In the genomic region with DNA sequence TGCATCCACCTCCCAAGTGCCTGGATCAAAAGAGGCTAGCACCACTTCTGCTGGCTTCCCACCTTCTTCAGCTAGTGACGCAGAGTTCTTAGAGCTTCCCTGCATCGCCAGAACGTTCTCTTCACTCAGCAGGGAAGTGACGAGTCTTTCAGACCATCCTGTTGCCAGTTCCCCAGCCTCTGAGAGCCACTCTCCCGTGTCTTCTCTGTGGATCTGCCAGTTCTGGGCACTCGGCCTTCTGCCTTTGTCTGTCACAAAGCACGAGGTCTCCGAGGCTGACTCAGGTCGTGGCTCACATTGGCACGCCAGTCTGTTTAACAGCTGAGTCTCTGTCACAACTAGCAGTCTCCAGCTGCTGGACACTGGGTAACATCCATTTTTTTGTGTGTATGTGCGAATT, we compare ENCODE assay signal across 10 mouse cellular contexts. TPM values are rescaled to one million over a fixed set of nuclear protein-coding genes. Genes with fewer than 3 reads are reported as not detected.
DNase-seq lines count a peak whose midpoint lies in the region; ATAC-seq and TF ChIP-seq lines count a peak whose summit lies in the region.
"Had no signal": no experiment of that assay in that cellular context is flagged by ENCODE, and none has a peak within 500 bp of the region (broad histone marks: within the 10 kb centered on the region; RNA-seq: fewer than 3 reads in every experiment).

No protein-coding gene starts in this region.

- H3ac ChIP-seq in C2C12 (ENCODE audit: control insufficient read depth, insufficient read length, low read depth), result no peak overlapping the region

- H3K4me1 ChIP-seq in heart, adult 2 months (ENCODE audit: control insufficient read depth, insufficient read depth, low read length), result peaks cover 4% of the 10 kb centered on the region
- no peaks in the 10 kb centered on the region for H3K4me1 ChIP-seq in intestine, embryonic 16.5 days (ENCODE audit: control insufficient read depth, insufficient read depth, low read length)
- H3K4me1 ChIP-seq in liver, embryonic 11.5 days (replicated peaks; ENCODE audit: control insufficient read depth, insufficient read depth, low read length), result no peaks in the 10 kb centered on the region

- H3K79me3 ChIP-seq in C2C12 (ENCODE audit: low read depth), result no peaks in the 10 kb centered on the region

- DNase-seq in cerebellum, adult 18-20 months, result peak; percentile 52
- DNase-seq in cerebellum, adult 11-12 months, result no peak
- peak; percentile 54 to 74 for DNase-seq in heart, adult 2 months
- peak; percentile 50 to 53 for DNase-seq in left cerebral cortex, adult 18-20 months (ENCODE audit: low spot score in 2 of 2)
- no peak for DNase-seq in spleen, postnatal 36 days (ENCODE audit: low spot score in 2 of 2)
- DNase-seq in liver, embryonic 11.5 days (ENCODE audit: low spot score), result no peak

- no peaks in the 10 kb centered on the region for H3K27me3 ChIP-seq in C2C12 (ENCODE audit: control insufficient read depth, insufficient read depth, insufficient read length)
- H3K27me3 ChIP-seq in heart, adult 2 months (ENCODE audit: control insufficient read depth, insufficient read depth, low read length), result no peaks in the 10 kb centered on the region
- no peaks in the 10 kb centered on the region for H3K27me3 ChIP-seq in intestine, embryonic 16.5 days (replicated peaks; ENCODE audit: control insufficient read depth, insufficient read depth, low read length)
- H3K27me3 ChIP-seq in liver, embryonic 11.5 days (replicated peaks; ENCODE audit: control insufficient read depth, insufficient read depth, low read length), result no peaks in the 10 kb centered on the region
- H3K27me3 ChIP-seq: neural tube, embryonic 12.5 days had no signal

- no peaks in the 10 kb centered on the region for H3K79me2 ChIP-seq in C2C12 (ENCODE audit: control insufficient read depth, insufficient read depth)
- H3K79me2 ChIP-seq in heart, adult 2 months (replicated peaks; ENCODE audit: control insufficient read depth, insufficient read depth, low read length), result no peaks in the 10 kb centered on the region

- H3K4me3 ChIP-seq in C2C12 (ENCODE audit: insufficient read depth, poor library complexity, severe bottlenecking), result no peak overlapping the region
- no peak overlapping the region for H3K4me3 ChIP-seq in heart, adult 2 months
- no peak overlapping the region for H3K4me3 ChIP-seq in intestine, embryonic 16.5 days (ENCODE audit: low read length)
- no peak overlapping the region for H3K4me3 ChIP-seq in liver, embryonic 11.5 days (ENCODE audit: low read depth, low read length)
- H3K4me3 ChIP-seq: neural tube, embryonic 12.5 days had no signal

- TF ChIP-seq CTCF in C2C12 (IDR thresholded peaks at IDR 0.05; ENCODE audit: control insufficient read depth, insufficient read depth, insufficient read length), result no peak
- no peak for TF ChIP-seq CTCF in heart, adult 2 months (IDR thresholded peaks at IDR 0.05)

- no peaks in the 10 kb centered on the region for H3K36me3 ChIP-seq in C2C12 (ENCODE audit: control insufficient read depth, insufficient read depth)
- H3K36me3 ChIP-seq in heart, adult 2 months (ENCODE audit: control insufficient read depth, insufficient read depth, low read length), result no peaks in the 10 kb centered on the region
- no peaks in the 10 kb centered on the region for H3K36me3 ChIP-seq in intestine, embryonic 16.5 days (ENCODE audit: control insufficient read depth, insufficient read depth, low read length)
- H3K36me3 ChIP-seq in liver, embryonic 11.5 days (ENCODE audit: control insufficient read depth, insufficient read depth, low read length), result no peaks in the 10 kb centered on the region
- H3K36me3 ChIP-seq: neural tube, embryonic 12.5 days had no signal

- H3K9me3 ChIP-seq in intestine, embryonic 16.5 days (ENCODE audit: control insufficient read depth, low read length), result peaks cover 3% of the 10 kb centered on the region; the same call in 1 of the 2 replicates
- H3K9me3 ChIP-seq in liver, embryonic 11.5 days (ENCODE audit: control insufficient read depth, low read length), result no peaks in the 10 kb centered on the region
- H3K9me3 ChIP-seq: neural tube, embryonic 12.5 days had no signal

- intact Hi-C loops in heart, adult 2 months (cut with DNase I), result loop anchor here (1.0 kb wide), 1 partner anchor 64 kb away; no protein-coding TSS in a partner anchor

- TF ChIP-seq EP300 in heart, adult 2 months (IDR thresholded peaks at IDR 0.05; ENCODE audit: insufficient read depth, low read depth, low read length), result peak; percentile 83

- H3K27ac ChIP-seq in heart, adult 2 months, result peak overlapping the region; percentile 75
- no peak overlapping the region for H3K27ac ChIP-seq in intestine, embryonic 16.5 days (ENCODE audit: low read length)
- no peak overlapping the region for H3K27ac ChIP-seq in liver, embryonic 11.5 days (ENCODE audit: low read depth, low read length)
- H3K27ac ChIP-seq: kidney, postnatal 0 days; neural tube, embryonic 12.5 days had no signal

- H3K4me2 ChIP-seq in intestine, embryonic 16.5 days (ENCODE audit: low read depth, low read length), result no peak overlapping the region
- H3K4me2 ChIP-seq in liver, embryonic 11.5 days, result no peak overlapping the region

- 41% methylated on average over 11 of the region's 11 CpGs for WGBS in heart, adult 2 months
- WGBS in intestine, embryonic 16.5 days, result 75% methylated on average over 11 of the region's 11 CpGs
- 67% methylated on average over 11 of the region's 11 CpGs for WGBS in liver, embryonic 11.5 days

- H3K9ac ChIP-seq in heart, adult 2 months (ENCODE audit: low read depth, low read length), result no peak overlapping the region
- no peak overlapping the region for H3K9ac ChIP-seq in intestine, embryonic 16.5 days (ENCODE audit: low read depth, low read length)
- H3K9ac ChIP-seq in liver, embryonic 11.5 days (ENCODE audit: low read depth, low read length), result no peak overlapping the region
- H3K9ac ChIP-seq: neural tube, embryonic 12.5 days had no signal

- peak; percentile 15; the same call in 1 of the 2 replicates for TF ChIP-seq POLR2A in heart, adult 2 months (IDR thresholded peaks at IDR 0.05; ENCODE audit: insufficient read depth, low read depth, low read length)

- ATAC-seq in intestine, embryonic 16.5 days, result no peak
- ATAC-seq in liver, embryonic 11.5 days (replicated peaks; ENCODE audit: low FRiP score), result no peak

TF ChIP-seq in C2C12, 6 proteins besides CTCF, POLR2A, EP300 and RAD21:
- peak; percentile 19 for TF ChIP-seq MYOD1 (IDR thresholded peaks at IDR 0.05; ENCODE audit: control insufficient read depth, insufficient read length, low read depth)
- no peak for TF ChIP-seq USF1 (IDR thresholded peaks at IDR 0.05; ENCODE audit: low read depth)
- no peak for TF ChIP-seq CEBPB (IDR thresholded peaks at IDR 0.05; ENCODE audit: low read depth)
- TF ChIP-seq MYOG (IDR thresholded peaks at IDR 0.05; ENCODE audit: control insufficient read depth, extremely low read depth, insufficient read length), result no peak
- TF ChIP-seq FOSL1 (IDR thresholded peaks at IDR 0.05; ENCODE audit: insufficient read depth, low read length, poor library complexity, severe bottlenecking), result no peak
- peak; percentile 67 for TF ChIP-seq MAX (IDR thresholded peaks at IDR 0.05)
TF ChIP-seq in C2C12: peak in this region for 2.

RNA-seq across cellular contexts. Expression of gene Ncor2, which starts 24.7 kb away (rescaled TPM):
- 91.1 TPM for polyA plus RNA-seq in C2C12 (2012; fragmentation: generic; extraction: Trizol)
- total RNA-seq in heart, adult 2 months (2021), result 10 to 100 TPM; 73.5 to 77.5 TPM
- 27.9 and 39.1 TPM in 2 replicates for polyA plus RNA-seq in heart, adult 2 months (2012; rRNA removed)
- 100 to 1,000 TPM; 177 to 208 TPM for total RNA-seq in left cerebral cortex, adult 18-20 months (2021)
- polyA plus RNA-seq in intestine, embryonic 16.5 days (2015; fragmentation: Nextera tagmentation; extraction: Ambion mirVana), result 13.1 and 14.4 TPM in 2 replicates
- 14.0 and 17.2 TPM in 2 replicates for polyA plus RNA-seq in liver, embryonic 11.5 days (2014; fragmentation: Nextera tagmentation; extraction: Ambion mirVana)

Comparison
In these comparisons a context has a peak if more than half of its experiments do, and no peak if none do; other contexts are left out.
1. DNase-seq: peak in cerebellum, adult 18-20 months (2 of 2), heart, adult 2 months (2 of 2) and left cerebral cortex, adult 18-20 months (2 of 2); none in cerebellum, adult 11-12 months (single experiment), spleen, postnatal 36 days (0 of 2) and liver, embryonic 11.5 days (single experiment).